ENCODE assay signal across 8 mouse cellular contexts in the genomic region with DNA sequence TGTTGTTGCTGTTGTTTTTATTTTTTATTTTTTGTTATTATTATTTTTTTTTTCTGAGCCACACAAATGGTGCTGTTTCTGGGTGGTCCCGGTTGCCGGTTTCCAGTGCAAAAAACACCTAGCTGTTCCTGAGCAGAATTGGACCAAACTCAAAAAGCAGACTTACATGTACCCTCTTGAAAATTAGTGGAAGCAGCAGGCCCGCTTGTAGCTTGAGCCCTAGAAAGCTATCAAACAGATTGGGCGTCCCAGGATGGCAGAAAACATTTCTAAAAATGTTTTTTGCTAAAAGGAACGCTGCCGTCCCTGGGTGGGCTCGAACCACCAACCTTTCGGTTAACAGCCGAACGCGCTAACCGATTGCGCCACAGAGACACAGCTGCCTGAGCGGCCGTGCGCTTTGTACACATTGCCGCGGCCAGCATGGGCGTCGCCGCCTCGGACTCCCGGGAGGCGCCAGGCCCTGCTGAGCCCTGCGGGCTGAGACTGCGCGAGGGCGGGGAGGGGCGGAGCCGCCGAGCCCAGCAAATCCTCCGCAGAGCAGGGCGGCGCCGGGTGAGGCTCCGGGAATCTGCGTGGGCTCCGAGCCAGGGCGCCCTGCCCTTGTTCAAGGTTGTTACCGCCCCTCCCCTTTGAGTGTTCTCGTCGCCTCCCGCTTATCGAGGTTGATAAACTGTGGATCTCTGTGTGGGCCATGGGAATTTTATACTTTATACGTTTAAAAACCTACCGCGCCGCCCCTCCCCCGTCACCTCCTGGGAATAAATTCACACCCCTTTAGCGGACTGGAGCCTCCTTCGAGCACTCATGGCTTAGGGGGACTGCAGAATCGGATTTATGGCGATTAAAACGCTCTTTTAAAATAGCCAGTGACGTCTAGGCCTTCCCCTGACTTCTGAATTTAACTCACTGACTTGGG. TPM values are rescaled to one million over a fixed set of nuclear protein-coding genes. Genes with fewer than 3 reads are reported as not detected.
A peak's percentile ranks its signal among the peaks of the same experiment; 100 is the strongest.
DNase-seq lines count a peak whose midpoint lies in the region; ATAC-seq and TF ChIP-seq lines count a peak whose summit lies in the region.

No protein-coding gene starts in this region.

- H3K36me3 ChIP-seq in megakaryocyte, embryonic 14.5 days (replicated peaks; ENCODE audit: low read length): peaks cover 16% of the 10 kb centered on the region

- H3K9me3 ChIP-seq in megakaryocyte, embryonic 14.5 days: no peaks in the 10 kb centered on the region

- no peak for TF ChIP-seq CTCF in cortical plate, adult 2 months (IDR thresholded peaks at IDR 0.05; ENCODE audit: extremely low read depth, insufficient read depth, low read length)

- peaks cover 3% of the 10 kb centered on the region for H3K4me1 ChIP-seq in cortical plate, adult 2 months (ENCODE audit: control insufficient read depth, insufficient read depth, low read length)
- peaks cover 50% of the 10 kb centered on the region for H3K4me1 ChIP-seq in megakaryocyte, embryonic 14.5 days

- peak overlapping the region; percentile 42 for H3K4me3 ChIP-seq in cortical plate, adult 2 months (ENCODE audit: insufficient read depth, low read length)
- H3K4me3 ChIP-seq in megakaryocyte, embryonic 14.5 days (replicated peaks): peak overlapping the region; percentile 94

- TF ChIP-seq POLR2A in cortical plate, adult 2 months (IDR thresholded peaks at IDR 0.05; ENCODE audit: extremely low read depth, insufficient read depth, low read length): peak; percentile 42; the same call in 1 of the 2 replicates

- peak; percentile 98 to 99 for DNase-seq in gastrocnemius, adult 8-10 months (ENCODE audit: low spot score in 2 of 2)
- DNase-seq in hindlimb bud, embryonic 11.5 days (ENCODE audit: extremely low spot score, low read depth, low spot score): peak; percentile 75
- peak; percentile 96 to 100 for DNase-seq in left cerebral cortex, adult 8-10 months (ENCODE audit: low spot score in 2 of 2)
- peak; percentile 96 to 97 for DNase-seq in right cerebral cortex, postnatal 10 days (ENCODE audit: low spot score in 2 of 2)
- peak; percentile 100 for DNase-seq in urinary bladder, postnatal 25 days (ENCODE audit: low spot score)

- no peaks in the 10 kb centered on the region for H3K27me3 ChIP-seq in megakaryocyte, embryonic 14.5 days (replicated peaks)

- peak; percentile 99 for ATAC-seq in activated CD4-positive, CD25-positive, alpha-beta regulatory T cell, adult 4 months

- H3K27ac ChIP-seq in cortical plate, adult 2 months (ENCODE audit: insufficient read depth, low read length): peak overlapping the region; percentile 22; the same call in 1 of the 2 replicates

RNA-seq across cellular contexts. Expression of gene Alox5ap, which starts 35.6 kb away (rescaled TPM):
- 1 to 10 TPM; 1.5 to 3.0 TPM for polyA plus RNA-seq in activated CD4-positive, CD25-positive, alpha-beta regulatory T cell, adult 4 months (2017; shearing (Covaris generic))
- 16.0 and 18.0 TPM in 2 replicates for polyA plus RNA-seq in cortical plate, adult 2 months (2012; rRNA removed)
- total RNA-seq in gastrocnemius, adult 8-10 months (2022): 1 to 10 TPM; 2.2 to 4.3 (median 2.8) TPM
- 10 to 100 TPM in 3 of 4 experiments, 1 to 10 TPM in 1; 6.7 to 14.3 (median 11.2) TPM for total RNA-seq in left cerebral cortex, adult 8-10 months (2022)
- 15.7 and 31.2 TPM in 2 replicates for polyA plus RNA-seq in megakaryocyte, embryonic 14.5 days (2012; ENCODE audit: insufficient read depth, low replicate concordance)

RNA-seq across cellular contexts. Expression of gene Hmgb1, which starts 44.7 kb away (rescaled TPM):
- 1,000 to 10,000 TPM in 1 of 2 experiments, 100 to 1,000 TPM in 1; 402 to 1,098 TPM for polyA plus RNA-seq in activated CD4-positive, CD25-positive, alpha-beta regulatory T cell, adult 4 months (2017; shearing (Covaris generic))
- polyA plus RNA-seq in cortical plate, adult 2 months (2012; rRNA removed): 173 and 188 TPM in 2 replicates
- 100 to 1,000 TPM in 3 of 4 experiments, 10 to 100 TPM in 1; 90.7 to 109 (median 107) TPM for total RNA-seq in gastrocnemius, adult 8-10 months (2022)
- total RNA-seq in left cerebral cortex, adult 8-10 months (2022): 100 to 1,000 TPM; 120 to 137 (median 132) TPM
- 21.8 and 484 TPM in 2 replicates for polyA plus RNA-seq in megakaryocyte, embryonic 14.5 days (2012; ENCODE audit: insufficient read depth, low replicate concordance)

RNA-seq across cellular contexts. Expression of gene Uspl1, which starts 44.8 kb away (rescaled TPM):
- 10 to 100 TPM; 27.9 to 28.5 TPM for polyA plus RNA-seq in activated CD4-positive, CD25-positive, alpha-beta regulatory T cell, adult 4 months (2017; shearing (Covaris generic))
- 25.6 and 25.9 TPM in 2 replicates for polyA plus RNA-seq in cortical plate, adult 2 months (2012; rRNA removed)
- total RNA-seq in gastrocnemius, adult 8-10 months (2022): 10 to 100 TPM; 29.8 to 41.7 (median 32.2) TPM
- 10 to 100 TPM; 39.9 to 45.5 (median 41.6) TPM for total RNA-seq in left cerebral cortex, adult 8-10 months (2022)
- polyA plus RNA-seq in megakaryocyte, embryonic 14.5 days (2012; ENCODE audit: insufficient read depth, low replicate concordance): 0.91 TPM in 1 of 2 replicates, not detected in the other

Comparison
In these comparisons a context has a peak if more than half of its experiments do, and no peak if none do; other contexts are left out.
1. Peak in every context shown above with its lines: DNase-seq, ATAC-seq, H3K4me3 ChIP-seq and H3K27ac ChIP-seq.
2. RNA of gene Uspl1, which starts 44.8 kb away (polyA plus RNA-seq): 27.9 to 28.5 TPM in activated CD4-positive, CD25-positive, alpha-beta regulatory T cell, adult 4 months and 25.6 to 25.9 TPM in cortical plate, adult 2 months; 0.91 TPM in megakaryocyte, embryonic 14.5 days; every median in the first group is over 10 times any median in the second.